Mouse (Mus musculus) left cerebral cortex, postnatal 36 days (tissue): ENCODE data around the gene Pomgnt2. TPM values are rescaled to one million over a fixed set of nuclear protein-coding genes. Genes with fewer than 3 reads are reported as not detected.

Source experiments
- total RNA-seq, 2 experiments: library from RNA; stranded (reverse); gene quantifications; 2 replicates each; pipeline ENCODE4 v1.2.3; 2021

The Pomgnt2 gene
- total RNA-seq, 2 experiments from 2014 or later: 38.0 to 38.2 TPM

Other genes starting within 250 kb of the Pomgnt2 start
- gene Zfp651, start 237.8 kb downstream of the Pomgnt2 start, total RNA-seq: 100 to 1,000 TPM; 111 to 112 TPM
- gene Klhl40, start 219.5 kb downstream of the Pomgnt2 start, total RNA-seq: 1 to 10 TPM; 4.9 to 8.8 TPM
- gene Hhatl, start 204.6 kb downstream of the Pomgnt2 start, total RNA-seq: 10 to 100 TPM; 17.2 to 22.2 TPM
- gene Ccdc13, start 157.6 kb downstream of the Pomgnt2 start, total RNA-seq: 1 to 10 TPM; 5.5 to 5.9 TPM
- gene Higd1a, start 138.7 kb downstream of the Pomgnt2 start, total RNA-seq: 10 to 100 TPM; 85.6 to 87.3 TPM
- gene Ackr2, start 98.8 kb downstream of the Pomgnt2 start, total RNA-seq: 1 to 10 TPM; 7.3 to 8.4 TPM
- gene Cyp8b1, start 80.8 kb downstream of the Pomgnt2 start, total RNA-seq: not detected
- gene Fam198a, start 46.1 kb downstream of the Pomgnt2 start, total RNA-seq: 1 to 10 TPM; 5.2 to 5.4 TPM
- 100 to 1,000 TPM; 108 to 117 TPM for gene Snrk, start 120.2 kb upstream of the Pomgnt2 start, total RNA-seq